In the genomic region with DNA sequence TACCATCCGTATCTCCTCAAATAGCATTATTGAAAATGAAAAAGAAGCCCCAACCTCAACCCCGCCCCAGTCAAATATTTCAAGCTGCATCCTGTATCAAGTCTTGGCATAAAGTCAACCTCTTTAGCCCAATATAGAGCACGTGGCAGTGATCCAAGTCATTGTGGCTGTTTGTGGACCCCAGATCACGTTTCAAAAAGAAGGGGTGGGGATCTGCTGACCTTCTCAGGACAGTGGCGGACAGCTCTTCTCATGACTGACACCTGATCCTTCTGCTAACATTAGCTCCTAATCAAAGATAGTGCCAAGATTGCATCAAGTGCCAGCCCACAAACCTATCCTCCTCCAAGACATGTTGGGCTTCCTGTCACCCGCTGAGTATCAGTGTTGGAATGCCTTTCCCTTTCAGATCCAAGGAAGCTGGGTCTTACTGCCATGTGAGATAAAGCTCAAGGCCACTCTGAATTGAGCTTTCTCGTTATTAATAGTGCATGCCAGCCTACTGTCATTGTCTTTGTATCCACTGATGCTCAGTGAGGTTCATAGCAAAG, we compare ENCODE assay signal across 8 mouse cellular contexts. TPM values are rescaled to one million over a fixed set of nuclear protein-coding genes. Genes with fewer than 3 reads are reported as not detected.
DNase-seq lines count a peak whose midpoint lies in the region; ATAC-seq and TF ChIP-seq lines count a peak whose summit lies in the region.

No protein-coding gene starts in this region.

- H3ac ChIP-seq in myocyte (ENCODE audit: control insufficient read depth, insufficient read length): no peak overlapping the region

- TF ChIP-seq POLR2A in myocyte (IDR thresholded peaks at IDR 0.05; ENCODE audit: insufficient read length, low read depth): no peak

- WGBS in heart, embryonic 10.5 days: 30% methylated on average over 7 of the region's 7 CpGs

- H3K4me2 ChIP-seq in myocyte (ENCODE audit: low read depth): peak overlapping the region; percentile 52

- ATAC-seq in cerebellum, adult (ENCODE audit: insufficient number of reproducible peaks, low FRiP score, low TSS enrichment): no peak

- H3K27me3 ChIP-seq in heart, embryonic 10.5 days (ENCODE audit: insufficient read depth, poor library complexity, severe bottlenecking): no peaks in the 10 kb centered on the region
- H3K27me3 ChIP-seq in myocyte (ENCODE audit: control insufficient read depth, insufficient read depth, insufficient read length): no peaks in the 10 kb centered on the region

- peak; percentile 22 to 30 for DNase-seq in cerebellum, postnatal 10 days
- DNase-seq in heart, embryonic 10.5 days (ENCODE audit: low spot score): no peak
- peak; percentile 66 for DNase-seq in kidney, postnatal 10 days
- DNase-seq in cerebellum, adult 18-20 months: no peak
- no peak for DNase-seq in left cerebral cortex, postnatal 36 days (ENCODE audit: low spot score in 2 of 2)
- DNase-seq in cerebellum, adult 11-12 months: no peak

- peaks cover 30% of the 10 kb centered on the region for H3K4me1 ChIP-seq in heart, embryonic 10.5 days

- H3K27ac ChIP-seq in heart, embryonic 10.5 days: peak overlapping the region; percentile 62; the same call in 1 of the 2 replicates

- intact Hi-C loops in left cerebral cortex, postnatal 36 days (cut with DNase I): loop anchor here (5.0 to 10.0 kb wide), 3 partner anchors 232 to 504 kb away; a partner anchor contains a TSS

- no peaks in the 10 kb centered on the region for H3K36me3 ChIP-seq in heart, embryonic 10.5 days
- H3K36me3 ChIP-seq in myocyte (ENCODE audit: control insufficient read depth, insufficient read depth): no peaks in the 10 kb centered on the region

- H3K79me2 ChIP-seq in myocyte (ENCODE audit: control insufficient read depth, insufficient read depth): no peaks in the 10 kb centered on the region

- no peak overlapping the region for H3K4me3 ChIP-seq in heart, embryonic 10.5 days
- no peak overlapping the region for H3K4me3 ChIP-seq in myocyte

- no peaks in the 10 kb centered on the region for H3K9me3 ChIP-seq in heart, embryonic 10.5 days

TF ChIP-seq in myocyte, 11 proteins besides CTCF, POLR2A, EP300 and RAD21:
- TF ChIP-seq MYOD1 (IDR thresholded peaks at IDR 0.05; ENCODE audit: control insufficient read depth in 1 of 3, insufficient read length in 2 of 3, low read depth in 2 of 3): peak in 1 of 3 experiments; percentile 10
- TF ChIP-seq POLR2AphosphoS2 (IDR thresholded peaks at IDR 0.05; ENCODE audit: insufficient read length, low read depth): no peak
- TF ChIP-seq TCF3 (IDR thresholded peaks at IDR 0.05; ENCODE audit: insufficient read length, low read depth): no peak
- peak; percentile 74 for TF ChIP-seq CEBPB (IDR thresholded peaks at IDR 0.05; ENCODE audit: insufficient read depth, poor library complexity, severe bottlenecking)
- TF ChIP-seq REST (IDR thresholded peaks at IDR 0.05; ENCODE audit: insufficient read depth, insufficient read length): no peak
- TF ChIP-seq MYOG (IDR thresholded peaks at IDR 0.05; ENCODE audit: control insufficient read depth in 1 of 3, insufficient read depth in 1 of 3, insufficient read length in 2 of 3, low read depth in 2 of 3): peak in 1 of 3 experiments; percentile 35
- TF ChIP-seq TCF12 (IDR thresholded peaks at IDR 0.05; ENCODE audit: insufficient read depth, poor library complexity, severe bottlenecking): no peak

RNA-seq across cellular contexts. Expression of a gene that starts 18.6 kb away (rescaled TPM):
- polyA plus RNA-seq in heart, embryonic 10.5 days (2016; fragmentation: Nextera tagmentation; extraction: Ambion mirVana): 0.06 and 0.10 TPM in 2 replicates
- polyA plus RNA-seq in myocyte (2012; fragmentation: generic; extraction: Trizol): 0.06 TPM
- total RNA-seq in left cerebral cortex, postnatal 36 days (2021): under 1 TPM; 0.16 to 0.25 TPM

Comparison
In these comparisons a context has a peak if more than half of its experiments do, and no peak if none do; other contexts are left out.
1. DNase-seq: peak in cerebellum, postnatal 10 days (2 of 2) and kidney, postnatal 10 days (single experiment); none in heart, embryonic 10.5 days (single experiment), cerebellum, adult 18-20 months (0 of 2), left cerebral cortex, postnatal 36 days (0 of 2) and cerebellum, adult 11-12 months (single experiment).